Mouse (Mus musculus): ENCODE results near the gene Jkamp. TPM values are rescaled to one million over a fixed set of nuclear protein-coding genes. Genes with fewer than 3 reads are reported as not detected.

The Jkamp gene
- polyA plus RNA-seq, 1 experiment, result 30.4 TPM

DNA sequence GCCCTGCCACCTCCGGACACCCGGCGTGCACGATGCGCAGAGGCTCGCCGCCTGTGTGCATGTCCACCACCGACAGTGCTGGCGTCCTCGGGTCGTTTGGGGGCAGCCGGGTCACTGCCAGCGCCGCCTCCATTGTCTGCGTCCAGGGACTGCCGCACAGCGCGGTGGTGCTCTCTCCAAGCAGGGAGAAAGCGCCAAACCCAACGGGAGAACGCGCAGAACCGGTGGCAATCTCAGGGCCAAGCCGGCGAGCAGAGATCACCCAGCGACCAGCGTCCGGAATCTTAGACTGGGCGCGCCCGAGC, 413 bp upstream of the Jkamp start:
- Histone ChIP-seq H3K27ac (ENCODE audit: insufficient read depth, low read length) (peak overlapping the region; percentile 33; the same call in 1 of the 2 replicates), H3K27me3 (ENCODE audit: control insufficient read depth, insufficient read depth, low read length) (peaks cover 4% of the 10 kb centered on the region; the same call in 1 of the 2 replicates), H3K4me3 (ENCODE audit: extremely low read depth, insufficient read depth, insufficient read length) (peak overlapping the region; percentile 93), H3K36me3 (ENCODE audit: control insufficient read depth, insufficient read depth, low read length) (no peaks in the 10 kb centered on the region), H3K4me1 (ENCODE audit: control insufficient read depth, insufficient read depth, insufficient read length) (peaks cover 10% of the 10 kb centered on the region)
- no peak for DNase-seq (ENCODE audit: low read depth in 1 of 2, low spot score in 2 of 2)
- TF ChIP-seq POLR2A (IDR thresholded peaks at IDR 0.05; ENCODE audit: low read depth, low read length), result no peak
- under 1% methylated on average over 31 of the region's 31 CpGs for WGBS

GRCm38 (mm10) chr12:72086166-72086825, 907 bp downstream of the Jkamp start:
- 5% methylated on average over 18 of the region's 18 CpGs for WGBS
- DNase-seq (ENCODE audit: low read depth in 1 of 2, low spot score in 2 of 2), result no peak
- Histone ChIP-seq H3K27ac (ENCODE audit: insufficient read depth, low read length) (peak overlapping the region; percentile 97), H3K27me3 (ENCODE audit: control insufficient read depth, insufficient read depth, low read length) (peaks cover 4% of the 10 kb centered on the region; the same call in 1 of the 2 replicates), H3K4me1 (ENCODE audit: control insufficient read depth, insufficient read depth, insufficient read length) (peaks cover 10% of the 10 kb centered on the region), H3K4me3 (ENCODE audit: extremely low read depth, insufficient read depth, insufficient read length) (peak overlapping the region; percentile 93), H3K36me3 (ENCODE audit: control insufficient read depth, insufficient read depth, low read length) (peaks cover 5% of the 10 kb centered on the region)
- 0 out of 2 replicates have a peak, but pooled peaks have one; percentile 24 for TF ChIP-seq POLR2A (IDR thresholded peaks at IDR 0.05; ENCODE audit: low read depth, low read length)
- no peak for TF ChIP-seq CTCF (IDR thresholded peaks at IDR 0.05; ENCODE audit: extremely low read depth, insufficient read depth, insufficient read length, insufficient replicate concordance)

- H3K4me3 ChIP-seq (ENCODE audit: extremely low read depth, insufficient read depth, insufficient read length), result no peak overlapping the region
- no peak for DNase-seq (ENCODE audit: low read depth in 1 of 2, low spot score in 2 of 2)
- TF ChIP-seq POLR2A (IDR thresholded peaks at IDR 0.05; ENCODE audit: low read depth, low read length) (no peak), CTCF (IDR thresholded peaks at IDR 0.05; ENCODE audit: extremely low read depth, insufficient read depth, insufficient read length, insufficient replicate concordance) (no peak)
- WGBS, result 94% methylated on average over 4 of the region's 4 CpGs
- H3K27me3 ChIP-seq (ENCODE audit: control insufficient read depth, insufficient read depth, low read length), result peaks cover 2% of the 10 kb centered on the region; the same call in 1 of the 2 replicates
- H3K4me1 ChIP-seq (ENCODE audit: control insufficient read depth, insufficient read depth, insufficient read length), result peaks cover 7% of the 10 kb centered on the region
- no peak overlapping the region for H3K27ac ChIP-seq (ENCODE audit: insufficient read depth, low read length)
- H3K36me3 ChIP-seq (ENCODE audit: control insufficient read depth, insufficient read depth, low read length), result peaks cover 28% of the 10 kb centered on the region
Measured at GRCm38 (mm10) chr12:72089802-72090201, 4.4 kb downstream of the Jkamp start.

DNA sequence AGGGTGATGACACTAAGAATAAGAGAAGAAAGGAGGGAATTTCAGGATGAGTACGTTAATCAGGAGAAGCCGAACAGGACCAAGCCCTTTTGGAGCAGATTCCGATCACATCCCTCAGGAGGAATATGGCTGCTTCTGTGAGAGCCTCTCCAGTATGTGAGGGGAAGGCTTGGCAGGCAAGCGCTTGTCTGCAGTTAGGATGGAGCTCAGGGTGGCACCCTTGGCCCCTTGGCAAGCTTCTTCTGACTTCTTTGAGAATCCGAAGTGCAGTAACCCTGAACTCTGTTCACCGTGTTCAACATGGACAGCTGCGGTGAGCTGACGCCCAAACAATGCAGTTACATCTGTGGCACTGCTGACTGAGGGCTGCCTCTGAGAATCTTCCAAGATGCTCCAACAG, 11.6 kb downstream of the Jkamp start:
- H3K36me3 ChIP-seq (ENCODE audit: control insufficient read depth, insufficient read depth, low read length), result peaks cover 50% of the 10 kb centered on the region
- 96% methylated on average over 8 of the region's 8 CpGs for WGBS
- no peak overlapping the region for H3K4me3 ChIP-seq (ENCODE audit: extremely low read depth, insufficient read depth, insufficient read length)
- TF ChIP-seq POLR2A (IDR thresholded peaks at IDR 0.05; ENCODE audit: low read depth, low read length) (no peak), CTCF (IDR thresholded peaks at IDR 0.05; ENCODE audit: extremely low read depth, insufficient read depth, insufficient read length, insufficient replicate concordance) (no peak)
- H3K27me3 ChIP-seq (ENCODE audit: control insufficient read depth, insufficient read depth, low read length), result no peaks in the 10 kb centered on the region
- H3K27ac ChIP-seq (ENCODE audit: insufficient read depth, low read length), result no peak overlapping the region
- DNase-seq (ENCODE audit: low read depth in 1 of 2, low spot score in 2 of 2), result no peak
- H3K4me1 ChIP-seq (ENCODE audit: control insufficient read depth, insufficient read depth, insufficient read length), result no peaks in the 10 kb centered on the region

- H3K27me3 ChIP-seq (ENCODE audit: control insufficient read depth, insufficient read depth, low read length), result no peaks in the 10 kb centered on the region
- TF ChIP-seq POLR2A (IDR thresholded peaks at IDR 0.05; ENCODE audit: low read depth, low read length) (no peak), CTCF (IDR thresholded peaks at IDR 0.05; ENCODE audit: extremely low read depth, insufficient read depth, insufficient read length, insufficient replicate concordance) (no peak)
- no peak for DNase-seq (ENCODE audit: low read depth in 1 of 2, low spot score in 2 of 2)
- H3K27ac ChIP-seq (ENCODE audit: insufficient read depth, low read length), result no peak overlapping the region
- no peaks in the 10 kb centered on the region for H3K4me1 ChIP-seq (ENCODE audit: control insufficient read depth, insufficient read depth, insufficient read length)
- WGBS, result 86% methylated on average over 6 of the region's 6 CpGs
- H3K4me3 ChIP-seq (ENCODE audit: extremely low read depth, insufficient read depth, insufficient read length), result no peak overlapping the region
- H3K36me3 ChIP-seq (ENCODE audit: control insufficient read depth, insufficient read depth, low read length), result peaks cover 9% of the 10 kb centered on the region
Measured at GRCm38 (mm10) chr12:72102776-72103175, 17.4 kb downstream of the Jkamp start.

GRCm38 (mm10) chr12:72104027-72104426, 18.6 kb downstream of the Jkamp start:
- Histone ChIP-seq H3K4me1 (ENCODE audit: control insufficient read depth, insufficient read depth, insufficient read length) (no peaks in the 10 kb centered on the region), H3K4me3 (ENCODE audit: extremely low read depth, insufficient read depth, insufficient read length) (no peak overlapping the region), H3K36me3 (ENCODE audit: control insufficient read depth, insufficient read depth, low read length) (peaks cover 5% of the 10 kb centered on the region; the same call in 1 of the 2 replicates), H3K27ac (ENCODE audit: insufficient read depth, low read length) (no peak overlapping the region), H3K27me3 (ENCODE audit: control insufficient read depth, insufficient read depth, low read length) (no peaks in the 10 kb centered on the region)
- 85% methylated on average over 5 of the region's 5 CpGs for WGBS
- no peak for DNase-seq (ENCODE audit: low read depth in 1 of 2, low spot score in 2 of 2)
- TF ChIP-seq CTCF (IDR thresholded peaks at IDR 0.05; ENCODE audit: extremely low read depth, insufficient read depth, insufficient read length, insufficient replicate concordance) (no peak), POLR2A (IDR thresholded peaks at IDR 0.05; ENCODE audit: low read depth, low read length) (no peak)

GRCm38 (mm10) chr12:72104525-72105281, 19.3 kb downstream of the Jkamp start:
- TF ChIP-seq CTCF (IDR thresholded peaks at IDR 0.05; ENCODE audit: extremely low read depth, insufficient read depth, insufficient read length, insufficient replicate concordance) (peak; percentile 44; the same call in 1 of the 2 replicates), POLR2A (IDR thresholded peaks at IDR 0.05; ENCODE audit: low read depth, low read length) (no peak)
- Histone ChIP-seq H3K36me3 (ENCODE audit: control insufficient read depth, insufficient read depth, low read length) (peaks cover 5% of the 10 kb centered on the region; the same call in 1 of the 2 replicates), H3K4me1 (ENCODE audit: control insufficient read depth, insufficient read depth, insufficient read length) (no peaks in the 10 kb centered on the region), H3K27me3 (ENCODE audit: control insufficient read depth, insufficient read depth, low read length) (no peaks in the 10 kb centered on the region), H3K27ac (ENCODE audit: insufficient read depth, low read length) (no peak overlapping the region), H3K4me3 (ENCODE audit: extremely low read depth, insufficient read depth, insufficient read length) (no peak overlapping the region)
- 46% methylated on average over 14 of the region's 14 CpGs for WGBS
- peak; percentile 17 to 23 for DNase-seq (ENCODE audit: low read depth in 1 of 2, low spot score in 2 of 2)

Measured in spleen, adult 2 months (tissue).